Mouse (Mus musculus) heart, postnatal 25 days (tissue): ENCODE measurements around the gene Sult2b1. TPM values are rescaled to one million over a fixed set of nuclear protein-coding genes. Genes with fewer than 3 reads are reported as not detected.

Experiments used
- DNase-seq: peaks from one replicate; pipeline ENCODE4 v3.0.0; 2022; ENCODE audit warnings: low spot score
- intact Hi-C: fragments of 180-260 bp; cut with DNase I; formaldehyde crosslinking; loops from one replicate; pipeline ENCODE4 v1.15.1; 2025
- total RNA-seq, 2 experiments: library from RNA; stranded (reverse); gene quantifications; 2 replicates each; pipeline ENCODE4 v1.2.3; 2021

Sult2b1 gene
- total RNA-seq, 2 experiments from 2014 or later: not detected

DNA sequence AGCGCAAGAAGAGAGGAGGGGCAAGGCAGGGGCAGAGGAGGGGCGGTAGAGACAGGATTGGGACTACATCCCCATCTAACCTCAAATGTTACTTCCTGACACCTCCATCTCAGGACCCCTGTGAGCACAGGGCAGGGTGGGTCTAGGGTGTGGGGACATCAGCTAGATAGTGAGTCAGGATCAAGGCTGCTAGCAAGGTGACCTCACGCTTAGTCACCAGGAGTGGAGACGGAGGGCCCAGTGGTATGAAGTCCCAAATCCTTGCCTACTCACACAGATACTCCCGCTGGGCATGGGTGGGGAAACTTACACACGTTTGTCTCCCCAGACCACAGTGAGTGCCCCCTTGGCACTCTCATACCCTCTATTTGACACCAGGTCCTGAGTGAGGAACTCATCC lies 18.1 kb upstream of the Sult2b1 start:
- intact Hi-C loops: no loop called here
- DNase-seq: no peak

DNA sequence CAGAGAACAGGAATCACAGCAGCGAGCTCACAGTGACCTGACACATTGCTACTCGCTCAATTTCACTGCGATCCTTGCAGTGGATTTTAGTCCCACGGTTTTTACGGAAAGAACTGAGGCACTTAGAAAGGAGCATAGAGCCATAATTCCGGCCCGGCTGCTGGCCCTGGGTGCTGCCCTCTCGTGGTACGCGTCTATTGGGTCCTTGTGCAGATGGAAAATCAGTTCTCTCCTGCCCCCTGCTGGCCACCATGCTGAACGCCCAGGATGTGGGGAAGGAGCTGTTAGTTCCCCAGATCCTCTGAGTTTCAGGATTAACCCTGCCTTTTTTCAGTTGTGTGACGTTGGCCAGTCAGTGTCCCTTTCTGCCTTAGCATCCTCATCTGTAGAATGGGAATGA lies 16.9 kb upstream of the Sult2b1 start:
- DNase-seq: peak; percentile 71
- intact Hi-C loops: loop anchor here (1.0 kb wide), 1 partner anchor 62 kb away; no protein-coding TSS in a partner anchor

DNA sequence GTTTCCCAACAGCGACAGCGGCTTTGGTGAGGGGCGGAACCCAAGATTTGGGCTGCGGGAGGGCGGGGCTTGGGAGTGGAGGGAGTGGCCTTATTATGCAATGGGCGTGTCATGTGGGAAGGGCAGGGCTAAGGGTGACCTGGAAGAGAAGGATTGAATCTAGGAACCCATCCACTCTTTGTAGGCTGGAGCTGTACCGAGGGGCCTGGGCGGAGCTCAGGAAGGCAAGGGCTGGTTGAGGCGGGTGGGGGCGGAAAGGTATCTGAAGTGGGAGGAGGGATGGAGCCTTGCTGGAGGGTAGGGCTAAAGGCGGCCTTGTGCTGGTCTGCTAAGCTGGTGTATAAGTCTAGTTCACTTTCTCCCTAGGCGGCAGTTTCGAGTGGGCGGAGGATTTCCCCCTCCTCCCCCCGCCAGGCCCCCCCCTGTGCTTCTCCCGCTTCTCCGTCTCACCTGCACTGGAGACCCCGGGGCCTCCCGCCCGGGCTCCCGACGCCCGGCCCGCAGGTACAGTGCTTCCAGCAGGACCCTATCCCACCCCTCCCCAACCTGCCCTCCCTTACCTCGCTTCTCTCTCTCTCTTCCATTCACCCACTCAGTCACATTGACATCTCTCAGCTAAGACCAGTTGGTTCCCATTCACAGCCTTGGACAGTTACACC lies 16.2 kb upstream of the Sult2b1 start:
- intact Hi-C loops: loop anchor here (1.0 kb wide), 1 partner anchor 61 kb away; no protein-coding TSS in a partner anchor
- DNase-seq: no peak

DNA sequence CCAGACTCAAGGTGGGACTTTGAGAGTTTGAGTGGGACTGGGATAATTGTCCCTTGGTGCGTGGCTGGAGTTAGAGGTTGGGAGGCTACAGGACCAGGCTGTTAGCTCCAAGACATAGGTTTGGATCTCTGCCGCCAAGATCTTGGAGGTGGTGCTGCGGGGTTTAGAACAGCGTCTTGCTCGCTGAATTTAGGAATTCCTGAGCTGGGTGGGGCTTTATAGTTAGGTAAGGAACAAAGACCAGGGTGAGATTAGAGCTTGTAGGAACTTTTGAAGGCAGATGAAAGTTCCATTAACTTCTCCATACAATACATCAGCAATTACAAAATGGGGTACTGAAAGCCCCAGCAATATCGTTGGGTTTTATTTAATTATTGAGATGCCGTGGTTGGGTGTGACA lies 15.5 kb upstream of the Sult2b1 start:
- intact Hi-C loops: no loop called here
- DNase-seq: no peak

DNA sequence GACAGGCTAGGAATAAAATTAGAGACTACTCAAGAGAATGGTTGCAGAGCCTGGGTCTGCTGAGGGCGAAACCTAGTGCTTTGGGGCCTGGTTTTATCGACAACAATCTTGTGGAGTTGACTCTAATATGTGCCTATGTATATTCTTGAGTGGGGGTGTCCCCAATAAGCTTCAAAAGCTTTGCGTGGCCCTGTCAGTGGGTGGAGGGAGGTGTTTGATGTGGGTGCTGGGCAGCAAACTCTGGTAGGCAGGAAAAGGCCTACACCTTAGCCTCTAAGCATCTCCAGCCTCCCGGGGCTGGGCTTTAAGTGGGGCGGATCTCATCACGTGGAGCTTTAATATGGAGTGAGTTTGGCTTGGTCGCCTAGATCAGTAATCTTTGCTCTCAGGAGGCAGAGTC lies 14.5 kb upstream of the Sult2b1 start:
- DNase-seq: no peak
- intact Hi-C loops: no loop called here

DNA sequence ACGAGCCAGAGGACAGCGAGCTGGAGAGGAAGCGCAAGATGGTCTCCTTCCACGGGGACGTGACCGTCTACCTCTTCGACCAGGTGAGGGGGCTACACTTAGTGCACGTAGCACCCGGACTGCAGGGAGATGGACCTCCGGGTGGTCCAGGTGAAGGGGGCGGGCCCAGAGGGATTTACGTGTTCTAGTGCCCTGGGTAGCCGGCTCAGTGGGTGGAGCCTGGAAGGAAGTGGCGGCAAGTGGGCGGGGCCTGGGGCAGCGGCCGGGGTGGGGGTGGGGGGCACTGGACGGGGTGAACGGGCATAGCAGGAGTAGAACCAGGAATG lies 14.0 kb upstream of the Sult2b1 start:
- DNase-seq: no peak
- intact Hi-C loops: no loop called here

DNA sequence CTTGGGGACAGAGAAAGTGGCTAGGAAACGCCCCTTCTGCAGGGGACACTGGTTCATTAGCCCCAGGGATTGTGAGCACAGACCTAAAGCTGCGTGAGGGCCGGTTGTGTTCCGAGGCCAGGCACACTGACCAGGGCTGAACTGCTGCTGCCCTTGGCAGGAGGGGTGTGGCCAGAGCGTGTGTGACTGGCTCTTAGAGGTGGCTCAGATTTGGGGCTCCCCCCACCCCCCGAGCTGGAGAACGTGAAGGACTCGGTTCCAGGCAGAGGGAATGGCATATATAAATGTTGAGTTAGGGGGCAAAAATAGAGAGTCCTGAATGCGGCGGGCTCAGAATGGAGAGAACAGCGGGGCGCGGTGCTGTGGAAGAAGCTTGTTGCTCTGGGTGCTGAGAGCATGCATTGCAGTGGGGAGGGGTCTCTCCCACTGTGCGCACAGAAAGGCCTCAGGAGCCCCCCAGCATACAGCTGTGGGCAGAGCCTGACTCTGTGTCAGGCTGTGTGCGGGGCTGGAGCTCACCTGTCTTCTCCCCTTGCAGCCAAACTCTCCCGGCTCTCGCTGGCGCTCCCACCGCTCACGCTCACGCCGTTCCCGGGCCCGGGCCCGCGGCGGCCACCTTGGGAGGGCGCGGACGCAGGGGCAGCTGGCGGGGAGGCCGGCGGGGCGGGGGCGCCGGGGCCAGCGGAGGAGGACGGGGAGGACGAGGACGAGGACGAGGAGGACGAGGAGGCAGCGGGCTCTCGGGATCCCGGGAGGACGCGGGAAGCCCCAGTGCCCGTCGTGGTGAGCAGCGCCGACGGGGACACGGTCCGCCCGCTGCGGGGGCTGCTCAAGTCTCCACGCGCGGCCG lies 13.4 kb upstream of the Sult2b1 start:
- DNase-seq: no peak
- intact Hi-C loops: no loop called here

DNA sequence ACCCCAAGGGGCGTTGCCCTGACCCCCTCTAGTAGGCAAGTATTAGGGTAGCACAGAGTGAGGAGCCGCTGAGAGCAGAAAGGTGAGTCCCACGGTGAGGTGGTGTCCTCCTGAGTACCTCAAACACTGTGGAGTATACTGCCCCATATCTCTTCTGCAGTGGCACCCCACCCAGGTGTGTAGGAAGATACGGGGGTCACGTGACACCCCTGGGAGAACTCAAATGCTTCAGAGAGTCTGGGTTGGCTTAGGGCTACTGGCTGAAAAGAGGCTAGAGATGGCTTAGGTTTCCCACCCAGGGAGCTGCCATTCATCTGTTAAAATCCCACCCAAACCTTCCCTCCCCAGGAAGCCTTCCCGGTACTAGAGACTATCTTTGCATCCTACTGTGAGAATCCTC lies 12.5 kb upstream of the Sult2b1 start:
- intact Hi-C loops: no loop called here
- no peak for DNase-seq

DNA sequence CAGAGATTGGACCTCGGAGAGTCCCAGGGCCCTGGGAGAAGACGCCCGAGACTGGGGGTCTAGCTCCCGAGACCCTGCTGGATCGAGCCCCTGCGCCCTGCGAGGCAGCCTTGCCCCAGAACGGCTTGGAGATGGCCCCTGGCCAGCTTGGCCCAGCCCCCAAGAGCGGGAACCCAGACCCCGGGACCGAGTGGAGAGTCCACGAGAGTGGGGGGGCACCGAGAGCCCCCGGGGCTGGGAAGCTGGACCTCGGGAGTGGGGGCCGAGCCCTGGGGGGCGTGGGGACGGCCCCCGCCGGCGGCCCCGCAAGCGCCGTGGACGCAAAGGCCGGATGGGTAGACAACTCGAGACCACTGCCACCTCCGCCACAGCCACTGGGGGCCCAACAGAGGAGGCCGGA lies 10.5 kb upstream of the Sult2b1 start:
- intact Hi-C loops: no loop called here

DNA sequence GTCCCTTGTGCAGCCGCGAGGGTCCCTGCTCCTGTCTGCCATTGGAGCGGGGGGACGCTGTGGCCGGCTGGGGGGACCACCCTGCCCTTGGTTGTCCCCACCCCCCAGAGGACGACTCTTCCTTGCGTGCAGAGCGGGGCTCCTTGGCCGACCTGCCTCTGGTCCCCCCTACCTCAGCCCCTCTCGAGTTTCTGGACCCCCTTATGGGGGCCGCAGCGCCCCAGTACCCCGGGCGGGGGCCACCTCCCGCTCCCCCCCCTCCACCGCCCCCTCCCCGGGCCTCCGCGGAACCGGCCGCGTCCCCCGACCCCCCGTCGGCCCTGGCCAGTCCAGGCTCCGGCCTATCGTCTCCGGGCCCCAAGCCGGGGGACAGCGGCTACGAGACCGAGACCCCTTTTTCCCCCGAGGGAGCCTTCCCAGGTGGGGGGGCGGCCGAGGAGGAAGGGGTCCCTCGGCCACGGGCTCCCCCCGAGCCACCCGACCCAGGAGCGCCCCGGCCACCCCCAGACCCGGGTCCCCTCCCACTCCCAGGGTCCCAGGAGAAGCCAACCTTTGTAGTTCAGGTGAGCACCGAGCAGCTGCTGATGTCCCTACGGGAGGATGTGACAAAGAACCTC lies 9.6 kb upstream of the Sult2b1 start:
- intact Hi-C loops: no loop called here
- DNase-seq: no peak

More for the DNA sequence above, 10.5 kb upstream of the Sult2b1 start:
- DNase-seq: no peak

DNA sequence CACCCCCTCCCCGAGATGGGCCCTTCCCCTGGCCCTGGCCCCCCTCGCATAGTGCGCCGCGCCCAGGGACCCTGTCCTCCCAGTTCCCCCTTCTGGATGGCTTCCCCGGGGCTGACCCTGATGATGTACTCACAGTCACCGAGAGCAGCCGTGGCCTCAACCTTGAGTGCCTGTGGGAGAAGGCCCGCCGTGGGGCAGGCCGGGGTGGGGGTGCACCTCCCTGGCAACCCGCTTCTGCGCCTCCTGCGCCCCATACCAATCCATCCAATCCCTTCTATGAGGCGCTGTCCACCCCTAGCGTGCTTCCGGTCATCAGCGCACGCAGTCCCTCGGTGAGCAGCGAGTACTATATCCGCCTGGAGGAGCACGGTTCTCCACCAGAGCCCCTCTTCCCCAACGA lies 8.8 kb upstream of the Sult2b1 start:
- no peak for DNase-seq
- intact Hi-C loops: no loop called here

DNA sequence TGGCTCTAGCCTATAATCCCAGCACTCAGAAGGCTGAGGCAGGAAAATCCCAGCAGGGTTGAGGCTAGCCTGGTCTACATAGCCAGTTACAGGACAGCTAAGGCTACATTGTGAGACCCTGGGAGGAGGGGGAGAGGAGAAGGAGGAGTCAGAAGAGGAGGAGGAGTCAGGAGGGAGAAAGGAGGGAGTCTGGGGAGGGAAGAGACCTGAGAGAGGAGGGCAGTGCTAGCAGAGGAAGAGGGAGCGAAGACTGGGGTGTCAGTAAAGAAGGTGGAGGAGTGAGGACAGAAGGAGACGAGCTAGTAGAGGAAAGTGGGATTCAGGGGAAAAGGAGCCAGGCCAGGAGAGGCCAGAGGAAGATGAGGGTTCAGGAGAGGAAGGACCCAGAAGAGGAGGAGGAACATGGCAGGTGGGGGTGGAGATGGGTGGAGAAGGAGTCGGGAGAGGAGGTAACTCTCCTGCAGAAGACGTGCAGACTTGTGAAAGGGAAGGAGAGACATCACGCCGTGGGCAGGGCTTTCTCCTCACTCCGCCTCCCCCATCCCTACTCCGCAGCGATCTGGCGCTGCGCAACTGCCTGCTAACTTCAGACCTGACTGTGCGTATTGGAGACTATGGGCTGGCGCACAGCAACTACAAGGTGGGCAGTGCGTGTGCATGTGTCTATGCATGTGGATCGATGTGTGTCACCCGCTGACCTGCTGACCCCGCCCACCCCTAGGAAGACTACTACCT lies 7.5 kb upstream of the Sult2b1 start:
- intact Hi-C loops: no loop called here
- DNase-seq: no peak

DNA sequence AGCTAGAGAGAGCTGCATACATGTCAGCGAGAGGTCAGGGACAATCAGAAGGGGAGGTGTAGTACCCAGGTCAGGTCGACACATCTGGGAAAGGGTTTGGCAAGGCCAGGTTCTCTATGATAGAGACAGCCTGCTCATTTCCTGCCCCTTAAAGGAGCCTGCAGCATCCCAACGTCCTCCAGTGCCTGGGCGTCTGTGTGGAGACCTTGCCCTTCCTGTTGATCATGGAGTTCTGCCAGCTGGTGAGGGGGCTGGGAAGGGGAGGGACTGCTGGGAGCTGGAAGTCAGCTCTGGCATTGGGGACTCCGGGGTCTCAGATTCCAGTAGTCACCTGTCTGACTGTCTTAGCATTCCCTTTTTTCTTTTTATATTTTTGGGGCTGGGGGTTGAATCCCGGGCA lies 6.3 kb upstream of the Sult2b1 start:
- intact Hi-C loops: no loop called here
- no peak for DNase-seq

DNA sequence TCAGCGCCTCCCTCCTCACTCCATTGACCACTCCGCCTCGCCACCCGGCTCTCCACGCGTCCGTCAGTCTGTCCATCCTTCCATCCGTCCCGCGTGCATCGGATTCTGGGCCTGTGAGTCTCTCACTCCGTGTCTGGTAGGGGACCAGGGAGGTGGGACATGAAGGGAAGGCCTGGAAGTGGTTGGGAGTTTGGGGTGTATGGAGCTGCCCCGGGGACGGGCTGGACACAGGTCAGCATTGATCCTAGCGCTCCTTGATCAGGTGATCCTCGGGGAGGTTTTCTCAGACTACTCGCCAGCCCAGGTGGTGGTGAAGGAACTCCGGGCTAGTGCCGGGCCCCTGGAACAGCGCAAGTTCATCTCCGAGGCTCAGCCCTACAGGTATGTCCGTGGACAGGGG lies 3.2 kb upstream of the Sult2b1 start:
- intact Hi-C loops: no loop called here
- DNase-seq: no peak

DNA sequence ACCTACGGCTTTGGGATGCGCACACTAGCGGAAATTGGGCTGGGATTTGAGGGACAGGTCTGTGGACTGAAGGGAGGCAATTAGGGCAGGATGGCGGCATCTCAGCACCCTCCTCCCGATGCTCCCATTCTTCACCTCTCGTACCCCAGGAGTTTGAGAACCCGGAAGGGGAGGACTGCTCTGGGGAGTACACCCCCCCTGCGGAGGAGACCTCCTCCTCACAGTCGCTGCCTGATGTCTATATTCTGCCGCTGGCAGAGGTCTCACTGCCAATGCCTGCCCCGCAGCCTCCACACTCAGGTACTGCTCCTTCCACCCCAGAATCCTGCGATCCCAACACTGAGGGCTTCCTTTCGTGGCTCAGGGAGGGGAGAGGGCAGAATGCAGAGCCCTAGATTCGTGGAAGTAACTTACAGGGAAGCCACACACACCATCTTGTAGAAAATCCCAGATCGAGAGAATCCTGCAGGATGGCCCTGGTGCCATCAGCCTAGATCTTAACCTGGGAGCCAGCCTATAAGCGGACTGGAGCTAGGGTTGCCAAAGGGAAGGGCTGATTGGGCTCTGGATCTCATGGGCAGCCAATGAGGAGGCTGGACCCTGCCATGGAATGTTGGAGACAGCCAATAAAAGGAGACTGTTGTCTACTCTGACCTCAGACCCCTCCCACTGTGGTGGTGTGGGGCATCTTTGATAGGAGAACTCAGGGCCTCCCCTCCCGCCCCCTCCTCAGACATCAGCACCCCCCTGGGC lies 2.4 kb upstream of the Sult2b1 start:
- intact Hi-C loops: no loop called here
- DNase-seq: no peak

DNA sequence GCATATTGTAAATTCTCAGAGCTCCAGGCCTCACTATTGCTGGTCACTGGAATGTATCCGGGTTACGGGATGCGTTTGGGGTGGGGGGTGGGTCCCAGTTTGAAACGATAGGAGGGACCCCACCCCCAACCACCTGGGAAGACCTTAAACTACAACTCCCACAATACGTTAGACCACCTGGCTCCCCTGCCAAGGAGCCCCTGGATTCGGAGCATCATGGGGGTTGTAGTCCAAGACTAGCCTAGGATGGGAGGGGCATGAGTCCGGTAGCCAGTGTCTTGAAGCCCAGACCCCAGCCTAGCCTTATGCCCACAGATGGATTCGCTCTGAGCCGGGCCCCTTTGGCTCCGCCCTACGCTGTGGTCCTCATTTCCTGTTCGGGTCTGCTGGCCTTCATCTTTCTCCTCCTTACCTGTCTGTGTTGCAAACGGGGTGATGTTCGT lies 1.7 kb upstream of the Sult2b1 start:
- intact Hi-C loops: no loop called here
- no peak for DNase-seq

DNA sequence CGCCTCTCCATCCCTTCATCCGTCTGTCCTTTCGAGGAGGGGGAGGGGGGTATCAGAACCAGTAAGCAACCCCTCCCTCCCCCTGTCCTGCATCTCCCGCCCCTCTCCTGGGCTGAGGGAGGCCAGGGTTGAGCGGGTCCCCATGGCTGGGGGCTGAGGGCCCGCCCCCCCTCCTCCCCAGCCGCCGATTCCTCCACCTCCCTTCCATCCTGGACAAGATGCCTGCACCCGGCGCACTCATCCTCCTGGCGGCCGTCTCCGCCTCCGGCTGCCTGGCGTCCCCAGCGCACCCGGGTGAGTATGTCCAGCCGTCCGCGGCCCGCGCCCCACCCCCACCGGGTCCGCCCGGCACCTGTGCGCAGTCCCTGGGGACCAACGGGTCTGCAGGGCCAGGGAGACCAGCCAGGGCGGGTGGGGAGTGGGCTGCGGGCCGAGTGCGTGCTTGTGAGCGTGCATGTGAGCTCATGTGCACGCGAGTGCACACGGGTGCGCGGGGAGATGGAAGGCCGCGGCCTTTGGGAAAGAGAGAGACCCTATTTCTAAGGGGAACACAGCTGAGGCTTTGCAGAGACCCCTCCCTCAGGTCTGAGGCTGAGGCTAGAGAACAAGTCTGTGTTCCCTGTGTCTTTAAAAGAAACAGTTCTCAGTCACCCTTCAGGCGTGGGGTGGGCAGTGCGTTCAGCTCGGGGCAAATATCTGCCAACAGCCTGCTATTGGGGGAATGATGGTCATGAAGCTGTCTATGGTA lies 1.1 kb upstream of the Sult2b1 start:
- intact Hi-C loops: no loop called here

DNA sequence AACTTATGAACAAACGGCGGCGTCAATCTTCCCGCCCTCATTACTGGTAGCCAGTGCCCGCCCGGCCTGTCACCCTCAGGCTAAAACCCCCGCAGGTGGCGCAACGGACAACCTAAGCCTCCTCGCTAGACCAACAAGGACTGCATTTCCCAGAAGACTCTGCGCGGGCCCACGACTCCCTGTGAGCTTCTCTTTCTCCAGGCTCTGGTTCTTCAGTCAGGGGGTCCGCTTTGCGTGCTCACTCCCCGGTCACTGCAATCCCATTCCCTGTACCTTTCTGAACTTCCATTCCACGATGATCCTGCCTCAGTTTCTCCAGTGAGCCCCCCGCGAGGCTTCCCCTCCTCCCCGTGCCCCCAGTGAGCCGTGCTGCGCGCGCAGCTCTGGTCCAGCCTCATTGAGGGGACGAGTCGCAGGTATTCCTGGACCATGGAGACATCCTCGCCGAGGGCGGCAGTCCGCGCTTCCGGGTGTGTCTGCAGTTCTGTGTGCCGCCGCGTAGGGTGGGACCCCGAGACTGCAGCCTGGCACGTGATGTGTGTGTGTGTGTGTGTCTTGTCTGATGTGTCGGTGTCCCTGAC lies 868 bp downstream of the Sult2b1 start, which contains the start of gene Lmtk3:
Lmtk3 (plus strand) TSS at position 228 of the 581 bp plus-strand sequence.
- intact Hi-C loops: no loop called here
- no peak for DNase-seq

More for the DNA sequence above, 1.1 kb upstream of the Sult2b1 start:
- no peak for DNase-seq

DNA sequence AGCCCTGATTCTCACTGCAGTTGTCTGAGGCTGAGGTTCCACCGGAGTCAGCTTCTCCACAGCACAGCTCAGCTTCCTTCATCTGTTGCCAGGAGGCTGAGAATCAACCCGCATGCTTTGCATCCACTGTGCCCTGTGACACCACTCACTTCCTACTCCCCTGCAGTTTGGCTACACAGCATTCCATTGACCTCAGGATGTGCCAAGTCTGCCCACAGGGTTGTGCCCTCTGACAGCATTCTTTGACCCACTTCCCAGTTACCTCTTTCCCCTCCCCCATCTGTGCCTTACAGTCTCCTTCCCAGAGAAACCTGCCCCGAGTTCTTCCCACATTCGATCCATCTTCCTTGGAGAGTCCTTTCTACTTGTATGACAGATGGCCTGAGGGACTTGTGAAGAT lies 2.2 kb downstream of the Sult2b1 start:
- no peak for DNase-seq
- intact Hi-C loops: no loop called here
